Mouse (Mus musculus): ENCODE data around the gene Pxmp4.

- TF ChIP-seq CTCF (IDR thresholded peaks at IDR 0.05; ENCODE audit: low read depth) (no peak), EP300 (IDR thresholded peaks at IDR 0.05; ENCODE audit: low read depth) (no peak)
Measured at GRCm38 (mm10) chr2:154603638-154604153, at the start of gene Pxmp4.
